Mouse (Mus musculus) left cerebral cortex, adult 11 months (tissue): Measurements from ENCODE around the gene Olfml1.
A peak's percentile ranks its signal among the peaks of the same experiment; 100 is the strongest.

Source experiments
- DNase-seq: peaks from one replicate; pipeline ENCODE4 v3.0.0; 2022; ENCODE audit warnings: low spot score

Olfml1 gene

GRCm38 (mm10) chr7:107594857-107595402 lies 27.7 kb downstream of the Olfml1 start, which contains the start of gene Ppfibp2:
TSS of gene Ppfibp2 (plus strand) at chr7:107595207.
- DNase-seq = peak; percentile 77

DNA sequence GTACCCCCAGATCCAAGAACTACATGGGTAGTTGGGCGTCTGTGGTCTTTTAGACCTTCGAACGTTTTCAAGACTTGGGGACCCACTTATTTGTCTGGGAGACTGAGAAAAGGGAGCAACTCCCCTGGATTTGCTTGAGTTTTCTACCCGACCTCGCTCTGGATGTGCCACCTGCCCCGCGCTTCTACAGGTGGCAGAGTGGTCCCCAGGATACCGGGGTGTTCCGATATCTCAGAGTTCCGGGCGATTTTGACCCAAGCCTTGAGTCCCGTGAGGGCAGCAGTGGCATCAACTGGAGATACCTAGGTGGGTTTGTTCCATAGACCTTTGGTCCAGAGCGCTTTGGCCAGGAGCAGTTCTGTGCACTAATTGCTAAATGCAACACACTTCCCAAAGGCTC lies 28.2 kb downstream of the Olfml1 start:
- DNase-seq = no peak

DNA sequence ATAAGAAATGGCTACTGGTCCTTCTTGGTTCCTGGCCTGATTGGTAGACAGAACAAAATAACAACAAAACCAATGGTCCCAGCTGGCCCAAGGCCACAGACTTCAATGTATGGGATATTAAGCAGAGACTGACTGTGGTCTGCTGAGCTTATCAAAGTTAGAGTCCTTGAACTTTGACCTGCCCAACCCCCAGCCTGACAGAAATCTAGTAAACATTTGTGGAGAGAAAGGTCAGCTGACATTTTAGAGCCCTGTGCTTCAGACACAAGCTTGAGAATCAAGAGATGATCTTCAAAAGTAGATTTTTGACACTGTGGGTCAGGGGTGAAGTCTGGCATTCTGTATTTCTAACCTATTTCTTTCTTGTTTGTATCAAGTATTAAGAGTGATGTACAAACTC lies 29.5 kb downstream of the Olfml1 start:
- DNase-seq = no peak

GRCm38 (mm10) chr7:107597956-107598355 lies 30.7 kb downstream of the Olfml1 start:
- DNase-seq = no peak

DNA sequence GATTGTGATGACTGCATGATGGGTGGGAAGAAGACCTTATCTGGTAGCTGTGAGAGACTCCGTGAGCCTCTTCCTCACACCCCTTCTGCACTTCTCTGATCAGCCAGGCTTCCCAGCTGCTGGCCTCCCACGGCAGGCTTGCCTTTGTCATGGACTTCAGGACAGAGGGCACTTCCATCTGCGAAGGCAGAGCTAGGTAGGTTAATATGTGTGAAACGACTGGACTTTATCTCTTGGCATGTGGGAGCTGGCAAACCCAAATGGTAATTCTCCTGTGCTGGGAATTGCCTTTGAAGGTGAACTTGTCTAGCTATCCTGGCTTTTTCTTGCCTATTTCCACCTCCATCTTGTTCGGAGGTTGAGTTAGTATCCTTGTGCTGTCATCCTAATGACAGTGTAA lies 33.4 kb downstream of the Olfml1 start:
- no peak for DNase-seq

GRCm38 (mm10) chr7:107602505-107602904 lies 35.3 kb downstream of the Olfml1 start:
- no peak for DNase-seq

DNA sequence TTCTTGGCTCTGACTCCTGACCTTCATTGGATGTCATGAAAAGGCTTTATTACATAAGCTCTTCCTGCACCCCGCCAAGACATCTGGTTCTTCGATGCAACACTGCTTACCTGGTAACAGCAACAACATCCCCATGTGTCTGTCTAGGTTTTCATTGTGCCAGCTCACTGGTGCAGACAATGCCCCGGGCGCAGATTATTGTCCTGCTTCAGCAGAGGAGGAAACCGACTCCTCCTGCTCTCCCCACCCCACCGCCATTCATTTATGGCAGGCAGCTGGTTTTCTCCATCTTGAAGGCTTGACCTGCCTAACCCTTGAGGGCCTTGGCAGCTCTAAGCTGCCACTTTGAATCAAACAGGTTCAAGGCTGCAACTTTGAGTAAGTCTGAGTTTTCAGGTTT lies 35.7 kb downstream of the Olfml1 start:
- DNase-seq = no peak

GRCm38 (mm10) chr7:107607766-107608165 lies 40.5 kb downstream of the Olfml1 start:
- no peak for DNase-seq

DNA sequence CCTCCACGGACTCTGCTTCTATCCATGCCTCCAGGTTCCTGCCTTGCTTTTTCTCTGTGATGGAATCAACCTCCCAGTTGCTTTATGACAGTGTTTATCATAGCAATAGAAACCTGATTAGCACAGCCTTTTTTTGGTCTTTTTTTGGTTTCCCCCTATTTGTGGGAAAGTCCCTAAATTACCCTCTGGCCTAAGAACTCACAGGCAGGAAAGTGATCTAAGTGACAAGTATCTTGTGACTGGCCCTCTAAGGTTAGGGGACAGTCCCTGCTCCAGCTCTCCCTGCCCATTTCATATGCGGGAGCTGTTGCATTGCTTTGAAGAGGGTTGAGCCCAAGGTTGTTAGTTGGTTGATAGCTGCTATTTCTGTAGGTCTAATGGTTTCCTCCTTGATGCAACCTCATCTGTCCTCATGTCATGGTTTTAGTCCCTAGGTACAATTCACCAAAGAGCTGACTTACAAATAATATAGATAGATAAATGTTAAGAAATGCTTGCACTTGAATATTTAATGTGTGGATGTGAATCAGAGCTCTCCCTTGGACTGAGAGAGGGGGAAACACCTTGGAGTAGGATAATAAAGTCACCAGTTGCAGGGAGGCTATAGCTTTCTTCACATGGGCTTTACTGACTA lies 42.5 kb downstream of the Olfml1 start:
- no peak for DNase-seq

DNA sequence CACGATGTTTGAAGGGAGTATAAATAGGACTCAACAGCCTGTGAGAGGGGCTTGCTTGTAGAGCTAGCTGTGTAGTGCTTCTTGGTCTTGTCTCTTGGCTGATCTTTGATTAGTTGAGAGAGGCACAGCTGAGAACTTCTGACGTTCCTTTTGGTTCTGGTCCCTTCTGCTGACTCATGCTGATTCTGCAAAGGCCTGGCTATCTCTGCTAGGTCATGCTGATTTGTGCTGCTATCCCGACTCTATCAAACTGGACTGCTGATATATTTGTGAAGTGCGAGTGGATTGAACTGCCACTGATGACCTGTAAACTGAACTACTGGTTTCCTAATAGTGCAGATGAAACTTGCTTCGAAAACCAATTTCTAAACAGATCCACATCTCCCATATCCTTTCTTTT lies 43.6 kb downstream of the Olfml1 start:
- no peak for DNase-seq

DNA sequence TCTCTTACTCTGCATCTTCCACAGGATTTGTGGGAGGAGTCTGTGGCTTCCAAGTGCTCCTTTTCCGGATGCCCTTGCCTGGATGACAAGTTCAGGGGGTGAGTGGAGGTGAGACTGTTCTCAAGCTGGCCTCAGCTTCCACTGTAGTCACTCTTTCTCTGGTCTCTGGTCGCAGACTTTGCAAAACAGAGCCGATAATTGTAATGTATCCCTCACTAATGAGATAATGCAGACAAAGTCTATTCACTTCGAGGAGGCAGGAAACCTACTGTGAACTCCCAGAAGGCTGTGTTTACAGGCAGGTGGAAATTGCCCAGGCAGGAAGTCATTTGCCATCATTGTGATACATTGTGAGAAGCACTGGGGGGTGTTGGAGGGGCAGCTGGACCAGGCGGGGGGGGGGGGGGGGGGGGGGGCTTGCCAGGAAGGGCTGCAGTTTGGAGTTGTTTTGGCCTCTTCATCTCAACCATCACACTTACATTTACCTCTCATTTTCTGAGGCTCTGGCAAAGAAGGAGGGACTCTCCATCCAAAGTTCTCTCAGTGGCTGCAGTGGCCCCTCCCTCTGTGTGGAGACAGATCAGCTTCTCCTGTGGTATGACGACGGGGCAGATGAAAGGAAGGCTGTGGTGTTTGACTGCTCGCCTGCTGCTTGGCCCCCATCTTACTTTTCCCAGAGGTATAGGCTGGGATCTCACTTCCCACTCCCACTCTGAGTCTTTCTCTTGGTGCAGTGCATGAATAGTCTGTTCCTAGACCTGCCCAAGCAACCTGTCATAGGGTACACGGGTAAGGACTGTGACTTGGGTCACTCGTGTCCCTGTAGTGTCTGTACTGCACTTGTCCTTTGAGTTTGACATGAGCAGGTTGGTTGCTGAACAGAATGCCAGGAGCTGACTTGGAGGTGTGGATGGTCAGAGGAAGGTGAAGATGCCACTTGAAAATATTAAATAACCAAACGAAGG lies 51.1 kb downstream of the Olfml1 start:
- no peak for DNase-seq

- DNase-seq = no peak
Measured at GRCm38 (mm10) chr7:107619225-107619624, 52.0 kb downstream of the Olfml1 start.

GRCm38 (mm10) chr7:107620137-107620536 lies 52.9 kb downstream of the Olfml1 start:
- DNase-seq = no peak

DNA sequence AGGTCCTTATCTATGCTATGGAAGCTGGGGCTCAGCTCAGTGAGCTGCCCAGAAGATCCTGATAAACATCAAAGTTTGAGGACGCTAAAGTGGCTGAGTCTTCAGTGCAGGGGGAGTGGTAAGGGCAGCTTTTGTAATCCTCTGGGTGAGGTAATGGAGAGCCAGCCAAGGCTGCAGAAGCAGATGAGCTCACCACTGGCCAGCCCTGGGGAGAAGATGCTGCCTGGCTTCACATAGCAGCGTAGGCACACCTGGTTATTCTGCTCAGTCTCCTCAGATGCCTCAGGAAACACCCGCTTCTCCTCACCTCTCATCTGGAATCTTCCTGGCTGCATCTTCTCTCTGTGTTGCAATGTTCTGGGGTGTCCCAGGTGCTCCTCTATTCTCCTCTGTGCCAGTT lies 57.2 kb downstream of the Olfml1 start:
- DNase-seq = no peak

DNA sequence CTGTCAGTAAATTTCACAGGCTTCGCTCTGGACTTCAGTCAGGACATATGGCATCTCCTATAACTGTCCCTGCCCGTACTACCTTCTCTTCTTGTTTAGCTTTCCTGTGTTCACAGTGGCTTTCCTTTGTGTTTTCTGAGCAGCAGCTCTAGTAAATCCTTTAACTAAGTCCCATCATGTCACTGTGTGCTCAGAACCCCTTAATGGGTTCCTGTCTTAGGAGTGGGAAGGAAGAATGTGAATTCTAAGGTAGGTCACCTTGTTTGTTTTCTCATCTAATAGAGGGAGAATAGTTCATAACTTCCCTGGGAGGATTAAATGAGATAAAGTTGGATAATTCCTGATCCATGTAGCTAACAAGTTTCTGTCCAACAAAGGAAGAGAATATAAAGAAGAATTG lies 57.8 kb downstream of the Olfml1 start, which contains the start of gene 5330417H12Rik:
Gene 5330417H12Rik (minus strand): TSS at position 101 of the 400 bp plus-strand sequence.
- DNase-seq = no peak

DNA sequence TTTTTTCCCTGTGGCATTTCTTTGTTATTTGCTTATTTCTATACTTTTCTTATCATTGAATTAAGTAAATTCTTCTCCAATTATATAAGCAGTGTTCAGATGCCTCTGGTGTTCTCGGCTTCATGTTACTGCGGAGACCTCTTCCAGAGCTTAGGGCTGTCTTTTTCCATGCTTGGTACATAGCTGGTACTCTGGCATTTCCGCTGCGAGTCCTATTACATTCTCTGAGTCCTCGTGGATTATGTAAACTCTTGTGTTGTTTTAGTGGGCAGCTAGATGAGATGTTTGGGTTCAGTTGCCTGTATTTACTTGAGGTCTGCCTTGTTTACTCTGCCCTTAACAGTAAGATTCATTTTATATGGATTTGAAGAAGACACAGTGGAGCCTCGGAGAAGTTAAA lies 58.5 kb downstream of the Olfml1 start:
- no peak for DNase-seq

DNA sequence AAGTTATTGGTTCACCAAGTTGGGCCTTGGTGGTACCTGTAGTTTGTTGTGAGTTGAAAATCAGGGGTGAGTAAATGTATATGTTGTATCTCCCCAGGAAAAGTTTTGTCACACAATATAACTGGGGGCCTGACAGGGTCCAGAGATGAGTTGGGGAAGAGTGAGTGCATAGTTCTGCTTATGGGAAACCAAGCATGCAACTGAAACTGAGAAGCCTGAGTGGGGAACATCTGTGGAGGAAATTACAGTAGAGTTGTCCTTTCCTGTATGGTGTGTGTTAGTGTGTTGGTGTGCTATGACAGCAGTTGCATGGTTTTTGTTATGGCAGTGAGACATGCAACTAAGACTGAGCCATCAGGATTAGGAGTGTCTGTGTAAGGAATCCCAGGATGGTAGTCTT lies 61.1 kb downstream of the Olfml1 start:
- no peak for DNase-seq

DNA sequence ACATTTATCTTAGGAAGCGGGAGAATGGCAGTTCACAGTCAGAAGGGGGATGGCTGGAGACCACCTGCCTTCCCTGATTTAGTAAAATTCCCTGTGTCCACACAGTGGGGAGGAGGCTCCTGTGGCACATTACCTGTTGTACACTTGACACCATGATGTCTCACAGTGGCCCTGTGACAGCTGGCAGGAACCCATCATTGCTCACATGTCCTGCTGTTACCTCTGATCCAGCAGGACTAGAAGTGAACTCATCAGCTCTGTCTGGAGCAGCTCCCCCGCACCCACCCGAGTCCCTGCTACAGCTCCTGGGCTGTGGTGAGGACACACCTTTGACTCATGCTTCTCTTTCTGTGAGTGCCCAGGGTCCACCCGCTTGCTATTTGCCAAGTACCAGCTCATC lies 66.0 kb downstream of the Olfml1 start:
- DNase-seq = no peak

GRCm38 (mm10) chr7:107637398-107637797 lies 70.2 kb downstream of the Olfml1 start:
- DNase-seq = no peak

- DNase-seq = no peak
Measured at GRCm38 (mm10) chr7:107638026-107638425, 70.8 kb downstream of the Olfml1 start.
